Mouse (Mus musculus): Measurements from ENCODE around the gene Cds1.

DNA sequence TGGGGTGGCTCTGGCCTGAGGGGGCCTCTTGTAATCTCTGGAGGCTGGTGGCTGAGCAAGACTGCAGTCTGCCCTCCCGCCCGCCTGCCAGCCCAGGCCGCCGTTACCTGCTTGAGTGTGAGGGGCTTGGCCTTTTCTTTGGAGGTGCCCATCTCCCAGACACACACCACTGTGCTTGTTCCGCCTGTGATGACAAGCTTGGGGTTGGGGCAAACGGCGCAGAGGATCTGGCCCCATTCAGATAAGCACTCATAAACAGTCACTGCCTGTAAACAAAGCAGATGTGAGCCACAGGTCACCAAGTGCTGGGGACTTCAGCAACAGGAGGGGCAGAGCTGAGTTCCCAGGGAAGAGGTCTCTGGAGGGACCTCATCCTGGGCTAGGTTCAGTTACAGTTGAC is 86.2 kb downstream of the Cds1 start:
- no peak for TF ChIP-seq CTCF (IDR thresholded peaks at IDR 0.05 in 2 of 3, conservative IDR thresholded peaks at IDR 0.05 in 1 of 3; ENCODE audit: control insufficient read depth in 1 of 3, insufficient read depth in 1 of 3, low read depth in 2 of 3, low read length in 3 of 3, poor library complexity in 1 of 3, severe bottlenecking in 1 of 3)
- TF ChIP-seq BHLHE40 (IDR thresholded peaks at IDR 0.05; ENCODE audit: borderline replicate concordance, low read depth, low read length), result no peak
- no peak for TF ChIP-seq ZMIZ1 (IDR thresholded peaks at IDR 0.05; ENCODE audit: low read depth, low read length)
- no peak for TF ChIP-seq NRF1 (IDR thresholded peaks at IDR 0.05; ENCODE audit: insufficient read depth, low read depth, low read length, poor library complexity, severe bottlenecking)
- no peak for TF ChIP-seq POLR2A (IDR thresholded peaks at IDR 0.05; ENCODE audit: control insufficient read depth in 1 of 2, insufficient read depth in 1 of 2, low read depth in 1 of 2, low read length in 2 of 2, poor library complexity in 1 of 2)

All from MEL (cell line).